Mouse (Mus musculus): Measurements from ENCODE around the gene Jade1.

The Jade1 gene

DNA sequence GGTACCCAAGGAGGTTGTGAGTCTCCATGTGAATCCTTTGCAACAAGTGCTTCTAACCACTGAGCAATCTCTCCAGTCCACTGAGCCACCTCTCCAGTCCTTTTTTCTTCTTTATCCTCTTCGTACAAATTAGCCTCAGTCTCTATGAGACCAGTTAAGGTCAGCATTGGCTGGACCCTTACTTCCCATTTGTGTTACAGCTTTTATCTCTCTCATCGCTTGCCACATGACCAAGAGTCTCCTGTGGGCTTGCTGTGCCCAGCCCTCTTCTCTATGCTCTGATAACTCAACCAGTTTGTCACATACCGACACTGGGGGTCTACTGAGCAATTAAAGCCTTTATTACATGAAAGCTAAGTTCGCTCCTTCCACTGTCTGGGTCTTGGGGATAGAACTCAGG lies 7.3 kb upstream of the Jade1 start:
- in situ Hi-C loops (cut with MboI, MseI) = no loop called here

GRCm38 (mm10) chr3:41551671-41552070 lies 3.9 kb upstream of the Jade1 start:
- in situ Hi-C loops (cut with MboI, MseI) = no loop called here

DNA sequence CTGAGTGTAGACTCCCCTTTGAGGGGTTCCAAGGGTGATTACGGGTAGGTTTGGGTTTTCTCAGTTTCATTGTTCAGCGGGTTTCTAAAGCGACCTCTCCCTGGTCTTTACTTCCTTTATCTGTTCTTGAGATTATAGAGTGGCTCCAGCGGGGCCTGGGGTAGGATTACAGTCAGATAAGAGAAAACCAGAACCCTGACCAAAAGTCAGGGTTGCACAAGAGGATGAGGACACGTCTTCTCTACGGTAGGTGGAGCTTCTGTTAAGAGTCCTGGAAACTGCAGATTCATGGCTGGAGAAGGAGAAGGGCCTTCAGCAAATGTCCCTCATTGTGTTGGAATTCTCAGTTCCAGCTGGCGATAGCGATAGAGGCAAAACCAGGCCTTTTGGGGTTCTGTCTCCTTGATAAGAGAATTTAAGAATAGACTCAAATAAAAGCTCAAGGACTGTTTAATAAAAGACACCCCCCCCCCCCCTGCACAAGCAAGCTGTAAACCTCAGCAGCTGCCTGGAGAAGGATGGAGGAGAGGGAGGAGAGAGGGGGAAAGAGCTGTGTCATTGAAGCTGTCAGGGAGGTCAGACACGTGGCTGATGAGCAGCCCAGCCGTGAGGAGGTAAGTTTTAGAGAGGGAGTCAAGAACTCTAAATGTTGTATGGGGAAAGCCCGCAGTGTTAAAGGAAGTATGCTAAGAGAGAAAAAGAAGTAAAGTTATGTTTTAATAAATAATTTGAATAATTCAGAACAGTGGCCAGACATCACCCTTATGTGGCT lies 2.6 kb upstream of the Jade1 start:
- in situ Hi-C loops (cut with MboI, MseI) = no loop called here

DNA sequence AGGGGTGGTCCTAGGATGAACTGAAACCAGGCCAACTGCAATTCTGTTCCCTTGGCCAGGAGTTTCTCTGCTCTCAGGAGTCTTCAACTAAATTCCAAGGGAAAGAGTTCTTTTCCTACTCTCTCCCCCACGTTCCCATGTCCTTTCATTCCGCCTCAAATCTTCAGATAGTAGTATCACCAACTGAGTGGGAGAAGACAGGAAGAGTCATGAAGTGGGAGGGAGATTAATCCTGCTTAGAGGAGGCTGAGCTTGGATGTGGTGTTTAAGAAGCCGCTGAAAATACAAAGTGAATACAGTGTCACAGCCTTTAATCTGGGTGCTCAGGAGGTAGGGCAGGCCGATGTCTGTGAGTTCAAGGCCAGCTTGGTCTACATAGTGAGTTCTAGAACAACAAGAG lies 1.9 kb upstream of the Jade1 start:
- in situ Hi-C loops (cut with MboI, MseI) = no loop called here

DNA sequence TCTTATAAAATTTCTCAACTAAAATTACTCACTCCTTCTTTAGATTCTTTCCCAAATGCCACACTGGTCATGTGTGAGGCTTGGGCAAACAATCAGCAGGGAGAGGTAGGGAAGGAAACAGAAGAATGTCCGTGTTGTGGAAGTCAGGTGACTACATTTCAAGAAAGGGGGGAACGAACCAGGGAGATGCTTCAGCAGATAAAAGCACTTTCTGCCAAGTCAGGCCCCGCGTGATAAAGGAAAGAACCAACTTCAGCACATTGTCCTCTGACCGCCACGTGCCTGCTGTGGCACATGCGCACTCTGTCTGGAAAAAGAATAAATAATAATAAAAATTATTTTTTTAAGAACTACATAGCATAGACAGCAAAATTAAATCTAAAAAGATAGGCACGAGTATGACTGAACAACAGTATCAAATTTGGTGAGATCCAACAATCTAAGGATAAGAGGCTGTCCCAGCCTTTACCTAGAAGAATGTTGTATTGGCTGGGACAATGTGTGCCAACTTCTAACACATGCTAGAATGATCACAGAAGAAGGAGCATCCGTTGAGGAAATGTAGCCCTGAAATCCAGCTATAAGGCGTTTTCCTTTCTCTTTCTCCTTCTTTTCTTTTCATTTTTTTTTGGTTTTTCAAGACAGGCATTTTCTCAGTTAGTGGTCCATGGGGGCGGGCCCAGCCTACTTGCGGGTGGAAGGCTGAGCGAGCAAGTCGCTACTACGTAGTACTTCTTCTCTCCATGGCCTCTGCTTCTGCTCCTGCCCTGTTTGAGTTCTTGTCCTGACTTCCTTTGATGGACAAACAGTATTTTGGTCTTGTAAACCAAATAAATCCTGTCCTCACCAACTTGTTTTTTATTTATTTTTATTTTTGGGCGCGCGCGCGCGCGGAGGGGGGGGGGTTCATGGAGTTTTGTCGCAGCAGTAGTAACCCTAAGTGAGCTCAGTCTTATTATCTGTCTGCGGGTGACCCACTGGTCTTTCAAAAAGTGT lies 753 bp upstream of the Jade1 start:
- in situ Hi-C loops (cut with MboI, MseI) = no loop called here

DNA sequence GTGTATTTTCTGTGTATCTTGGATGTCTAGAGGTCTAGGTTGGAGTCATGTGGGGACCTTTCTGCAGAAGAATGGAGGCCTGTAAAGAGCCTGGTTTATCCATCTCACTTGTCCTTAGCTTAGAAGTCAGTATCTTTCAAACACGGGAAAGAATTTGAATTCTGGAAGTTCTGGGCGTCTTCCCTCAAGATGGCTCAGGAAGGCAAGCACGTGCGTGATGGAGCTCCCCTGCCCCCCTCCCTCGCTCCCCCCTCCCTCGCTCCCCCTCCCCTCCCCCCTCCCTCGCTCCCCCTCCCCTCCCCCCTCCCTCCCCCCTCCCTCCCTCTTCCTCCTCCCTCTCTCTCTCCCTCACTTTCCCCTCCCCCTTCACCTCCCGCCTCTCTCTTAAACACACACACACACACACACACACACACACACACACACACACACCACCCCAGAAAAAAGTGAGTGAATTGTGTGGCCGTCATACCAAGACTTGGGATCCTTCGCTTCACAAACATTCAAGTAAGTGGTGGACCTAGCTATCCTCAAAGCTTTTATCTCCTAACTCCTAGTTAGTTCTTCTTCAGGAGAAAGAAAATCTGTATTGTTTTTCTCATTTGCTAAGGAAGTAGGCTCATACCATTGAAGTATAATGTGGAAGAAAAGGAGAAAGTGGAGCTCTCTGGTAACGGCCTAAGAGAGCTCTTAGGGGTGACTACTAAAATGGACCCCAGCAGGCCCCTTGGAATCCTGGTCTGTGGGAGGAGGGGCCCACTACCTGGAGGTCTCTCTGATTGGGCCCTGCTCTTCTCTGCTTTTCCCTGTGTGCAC lies 1.1 kb downstream of the Jade1 start:
- in situ Hi-C loops (cut with MboI, MseI) = no loop called here

DNA sequence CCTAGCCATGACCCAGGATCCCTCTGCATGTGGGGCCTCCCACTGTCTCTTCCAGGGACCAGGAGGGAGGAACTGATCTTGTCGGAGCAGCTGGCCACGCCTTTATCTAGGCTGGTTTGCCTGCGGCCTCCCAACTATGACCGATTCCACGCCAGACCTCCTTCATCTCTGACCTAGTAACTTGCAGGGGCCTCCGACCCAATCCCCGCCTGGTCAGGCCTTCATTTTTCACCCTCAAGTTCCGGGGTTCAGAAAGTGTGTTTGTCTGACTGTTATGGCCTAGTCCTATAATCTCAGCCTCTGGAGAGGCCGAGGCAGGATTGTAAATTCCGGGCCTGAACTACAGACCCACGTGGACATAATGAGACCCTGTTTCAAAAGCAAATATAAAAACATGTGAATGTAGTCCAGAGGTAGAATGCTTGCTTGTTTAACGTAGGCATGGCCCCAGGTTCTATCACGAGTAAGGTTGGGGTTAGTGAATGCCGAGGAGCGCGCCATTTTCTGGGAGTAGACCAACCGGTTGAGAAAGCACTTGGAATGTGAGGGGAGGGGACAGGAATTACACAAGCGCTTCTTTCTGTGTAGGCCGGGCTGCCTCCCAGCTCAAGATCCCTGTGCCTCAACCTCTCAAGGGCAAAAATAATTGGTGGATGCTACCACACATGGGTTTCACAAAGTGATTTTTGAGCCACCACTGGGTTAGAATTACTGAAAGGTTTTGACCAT lies 1.9 kb downstream of the Jade1 start:
- in situ Hi-C loops (cut with MboI, MseI) = no loop called here

DNA sequence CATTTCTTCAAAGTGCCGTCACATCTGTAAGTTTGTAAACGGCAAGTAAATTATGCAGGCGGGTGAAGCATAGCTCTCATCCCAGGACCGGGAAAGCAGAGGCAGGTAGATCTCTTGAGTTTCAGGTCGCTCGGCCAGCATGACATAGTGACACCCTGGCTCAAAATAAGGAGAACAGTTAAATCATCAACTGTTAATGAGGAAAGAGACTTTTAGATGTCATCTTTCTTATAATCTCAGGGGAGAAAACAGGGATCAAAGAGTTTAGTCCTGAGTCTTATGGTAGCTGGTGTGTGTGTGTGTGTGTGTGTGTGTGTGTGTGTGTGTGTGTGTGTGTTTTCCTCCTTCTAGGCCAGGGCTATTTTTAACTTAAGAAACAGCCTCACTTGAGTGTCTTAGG lies 5.0 kb downstream of the Jade1 start:
- in situ Hi-C loops (cut with MboI, MseI) = loop anchor here in 1 of 2 experiments (10.0 kb wide), 1 partner anchor 476 kb away; the partner anchor contains the start of gene Pgrmc2

DNA sequence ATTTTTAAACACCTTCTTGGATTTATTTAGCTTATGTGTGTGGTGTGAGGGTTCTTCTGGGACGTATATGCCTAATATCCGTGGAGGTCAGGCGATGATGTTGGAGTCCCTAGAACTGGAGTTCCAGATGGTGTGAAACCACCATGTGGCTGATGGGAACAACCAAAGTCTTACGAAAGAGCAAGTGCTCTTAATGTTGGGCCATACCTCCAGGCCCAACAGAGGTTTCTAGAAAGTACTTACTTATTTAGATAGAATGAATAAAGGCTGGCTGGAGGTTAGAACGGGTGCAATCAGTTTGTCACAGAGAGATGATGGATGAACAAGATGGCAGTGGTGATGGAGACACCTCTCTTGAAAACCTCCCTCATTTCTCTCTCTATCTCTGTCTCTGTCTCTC lies 6.3 kb downstream of the Jade1 start:
- in situ Hi-C loops (cut with MboI, MseI) = loop anchor here in 1 of 2 experiments (10.0 kb wide), 1 partner anchor 477 kb away; the partner anchor contains the start of gene Pgrmc2

DNA sequence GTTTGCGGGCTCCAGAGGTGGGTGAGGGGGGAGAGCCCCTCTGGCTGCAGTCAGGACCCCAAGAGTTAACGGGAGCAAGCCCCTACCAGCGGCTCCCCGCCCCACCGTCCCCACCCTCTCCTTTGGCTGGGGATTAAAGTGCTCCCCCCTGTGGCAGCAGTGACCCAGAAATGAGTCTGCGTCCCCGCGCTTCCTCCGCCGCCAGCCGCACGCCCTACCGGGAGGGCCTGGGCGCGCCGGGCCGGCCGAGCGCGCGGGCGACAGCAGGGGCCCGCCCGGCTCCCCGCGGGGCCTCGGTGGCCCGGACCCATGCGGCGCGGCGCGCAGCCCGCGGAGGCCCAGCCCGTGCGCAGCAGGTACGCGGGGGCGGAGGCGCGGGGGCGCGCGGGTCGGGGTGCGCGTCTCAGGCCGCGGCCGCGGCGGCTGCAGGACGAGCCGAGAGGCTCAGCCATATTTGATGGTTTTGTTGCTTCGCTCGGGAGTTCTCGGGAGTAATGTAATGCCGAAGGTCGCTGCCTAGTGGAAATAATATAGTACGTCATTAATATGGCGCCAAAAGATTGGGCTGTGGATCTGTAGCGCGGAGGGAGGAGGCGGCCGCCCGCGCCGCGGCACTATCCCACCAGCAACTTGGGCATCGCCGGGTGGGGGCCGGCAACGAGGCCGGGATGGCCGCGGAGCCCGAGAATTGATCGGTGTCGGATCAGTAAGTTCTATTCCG lies 7.8 kb downstream of the Jade1 start:
- in situ Hi-C loops (cut with MboI, MseI) = loop anchor here in 1 of 2 experiments (10.0 kb wide), 1 partner anchor 479 kb away; the partner anchor contains the start of gene Pgrmc2

DNA sequence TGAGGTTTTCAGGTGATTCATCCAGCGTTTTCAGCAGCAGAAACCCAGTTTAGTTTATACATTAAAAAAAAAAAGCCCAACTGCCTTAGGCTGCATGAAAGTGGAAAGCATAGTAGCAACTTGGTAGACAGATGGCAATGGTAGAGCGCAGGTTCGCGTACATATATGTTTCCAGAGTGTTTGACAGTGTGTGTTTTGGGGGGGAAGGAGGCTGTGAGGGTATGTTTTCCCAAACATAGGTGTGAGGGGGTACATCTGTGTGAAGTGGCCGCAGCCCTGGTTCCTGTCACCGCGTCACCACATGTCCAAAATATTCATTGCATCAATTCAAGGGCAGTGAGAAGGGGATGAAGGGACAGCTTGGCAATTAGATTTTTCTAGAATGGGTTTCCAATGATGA lies 8.5 kb downstream of the Jade1 start:
- in situ Hi-C loops (cut with MboI, MseI) = loop anchor here in 1 of 2 experiments (10.0 kb wide), 1 partner anchor 479 kb away; the partner anchor contains the start of gene Pgrmc2

GRCm38 (mm10) chr3:41564471-41565213 lies 9.1 kb downstream of the Jade1 start:
- in situ Hi-C loops (cut with MboI, MseI) = loop anchor here in 1 of 2 experiments (10.0 kb wide), 1 partner anchor 480 kb away; the partner anchor contains the start of gene Pgrmc2

GRCm38 (mm10) chr3:41565410-41565823 lies 9.9 kb downstream of the Jade1 start:
- in situ Hi-C loops (cut with MboI, MseI) = loop anchor here in 1 of 2 experiments (10.0 kb wide), 1 partner anchor 481 kb away; the partner anchor contains the start of gene Pgrmc2

GRCm38 (mm10) chr3:41565955-41566354 lies 10.4 kb downstream of the Jade1 start:
- in situ Hi-C loops (cut with MboI, MseI) = loop anchor here in 1 of 2 experiments (10.0 kb wide), 1 partner anchor 481 kb away; the partner anchor contains the start of gene Pgrmc2

- in situ Hi-C loops (cut with MboI, MseI) = loop anchor here in 1 of 2 experiments (10.0 kb wide), 1 partner anchor 485 kb away; the partner anchor contains the start of gene Pgrmc2
Measured at GRCm38 (mm10) chr3:41569943-41570342, 14.4 kb downstream of the Jade1 start.

GRCm38 (mm10) chr3:41572131-41572530 lies 16.6 kb downstream of the Jade1 start:
- in situ Hi-C loops (cut with MboI, MseI) = no loop called here

DNA sequence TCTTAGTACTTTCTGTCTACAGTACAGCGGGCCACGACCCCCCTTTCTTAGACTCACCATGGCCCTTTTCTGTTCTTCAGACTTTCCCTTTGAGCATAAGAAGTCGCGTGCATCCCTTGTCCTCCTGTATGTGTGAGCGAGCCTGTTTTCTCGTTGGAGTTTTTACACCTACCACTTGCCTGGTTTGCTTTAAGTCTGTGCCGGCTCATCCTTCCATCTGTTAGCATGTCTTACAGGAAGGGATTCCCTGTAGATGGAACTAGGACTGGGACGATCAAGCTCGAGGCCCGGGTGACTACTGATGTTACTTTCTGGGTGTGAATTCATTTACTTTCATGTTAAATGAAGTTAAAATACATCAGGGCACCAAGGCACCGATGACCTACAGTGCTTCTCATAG lies 17.4 kb downstream of the Jade1 start:
- in situ Hi-C loops (cut with MboI, MseI) = no loop called here

GRCm38 (mm10) chr3:41574208-41574607 lies 18.7 kb downstream of the Jade1 start:
- in situ Hi-C loops (cut with MboI, MseI) = no loop called here
